ENCODE assay signal across 9 mouse cellular contexts in the genomic region with DNA sequence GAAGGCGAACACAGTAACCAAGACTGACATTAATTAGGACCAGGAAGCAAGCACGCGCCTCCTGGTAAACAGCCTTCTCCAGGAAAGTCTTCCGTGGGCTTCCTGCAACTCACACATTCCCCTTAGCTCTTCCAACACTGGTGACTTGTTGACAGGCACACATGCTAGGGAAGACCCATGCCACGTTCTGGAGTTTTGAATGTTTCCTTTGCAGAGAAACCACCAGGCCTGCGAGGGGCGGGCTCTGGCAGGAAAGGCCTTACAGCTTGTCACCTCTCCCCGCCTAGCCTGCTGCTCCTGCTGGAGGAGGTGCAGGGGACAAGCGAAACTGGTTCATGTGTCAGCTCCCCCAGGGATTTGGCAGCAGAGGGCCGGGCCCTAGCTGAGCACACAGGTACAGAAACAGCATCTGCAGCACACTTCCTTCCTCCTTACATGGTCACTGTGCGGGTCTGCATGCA. TPM values are rescaled to one million over a fixed set of nuclear protein-coding genes. Genes with fewer than 3 reads are reported as not detected.
DNase-seq lines count a peak whose midpoint lies in the region; ATAC-seq lines count a peak whose summit lies in the region.
"Had no signal": no experiment of that assay in that cellular context is flagged by ENCODE, and none has a peak within 500 bp of the region (broad histone marks: within the 10 kb centered on the region; RNA-seq: fewer than 3 reads in every experiment).

No protein-coding gene starts in this region.

- peak overlapping the region; percentile 54 for H3K4me2 ChIP-seq in heart, embryonic 14.5 days (ENCODE audit: low read length)
- peak overlapping the region; percentile 46 for H3K4me2 ChIP-seq in kidney, embryonic 15.5 days

- H3K9me3 ChIP-seq in heart, embryonic 14.5 days (ENCODE audit: control insufficient read depth, low read length): no peaks in the 10 kb centered on the region
- no peaks in the 10 kb centered on the region for H3K9me3 ChIP-seq in kidney, embryonic 15.5 days (replicated peaks)

- H3K27me3 ChIP-seq in heart, embryonic 14.5 days (ENCODE audit: control insufficient read depth, insufficient read depth, low read length): no peaks in the 10 kb centered on the region
- H3K27me3 ChIP-seq in kidney, embryonic 15.5 days: no peaks in the 10 kb centered on the region

- 13% methylated on average over 11 of the region's 11 CpGs for WGBS in heart, embryonic 14.5 days
- WGBS in kidney, embryonic 15.5 days: 11% methylated on average over 11 of the region's 11 CpGs

- H3K4me1 ChIP-seq in heart, embryonic 14.5 days (ENCODE audit: control insufficient read depth in 2 of 2, insufficient read depth in 2 of 2, low read length in 2 of 2): peaks cover 8 to 22% of the 10 kb centered on the region in 2 experiments; a peak in 3 of 4 replicates
- peaks cover 41% of the 10 kb centered on the region for H3K4me1 ChIP-seq in kidney, embryonic 15.5 days

- intact Hi-C loops in left cerebral cortex, postnatal 36 days (cut with DNase I): no loop called here

- H3K4me3 ChIP-seq in heart, embryonic 14.5 days (ENCODE audit: control insufficient read depth in 1 of 2, insufficient read depth in 1 of 2, low read depth in 1 of 2, low read length in 2 of 2): 0 out of 4 replicates have a peak overlapping the region, but pooled peaks of 1 of the 2 experiments have one; percentile 2
- peak overlapping the region; percentile 9; the same call in 1 of the 2 replicates for H3K4me3 ChIP-seq in kidney, embryonic 15.5 days (replicated peaks)

- ATAC-seq in heart, embryonic 14.5 days (ENCODE audit: insufficient number of reproducible peaks, insufficient read depth, low FRiP score, low read depth): peak; percentile 64
- peak; percentile 83 for ATAC-seq in kidney, embryonic 15.5 days (replicated peaks; ENCODE audit: low FRiP score)

- H3K36me3 ChIP-seq in heart, embryonic 14.5 days (ENCODE audit: control insufficient read depth, insufficient read depth, low read length): no peaks in the 10 kb centered on the region
- H3K36me3 ChIP-seq in kidney, embryonic 15.5 days: no peaks in the 10 kb centered on the region

- H3K27ac ChIP-seq in heart, embryonic 14.5 days (replicated peaks in 1 of 2; ENCODE audit: control insufficient read depth in 1 of 2, insufficient read depth in 1 of 2, low read depth in 2 of 2, low read length in 2 of 2): peak overlapping the region in 1 of 2 experiments; percentile 7; a peak in 1 of 4 replicates
- peak overlapping the region; percentile 94 for H3K27ac ChIP-seq in kidney, embryonic 15.5 days
- H3K27ac ChIP-seq: macrophage had no signal

- peak overlapping the region; percentile 17 for H3K9ac ChIP-seq in heart, embryonic 14.5 days (ENCODE audit: low read length)
- H3K9ac ChIP-seq in kidney, embryonic 15.5 days: 0 out of 2 replicates have a peak overlapping the region, but pooled peaks have one; percentile 4

- DNase-seq in 3134 (ENCODE audit: extremely low read depth, insufficient read length, low spot score): peak; percentile 42
- peak; percentile 42 for DNase-seq in adrenal gland, postnatal 25 days
- peak; percentile 80 for DNase-seq in fat pad, adult 2 months (ENCODE audit: extremely low read depth, low read depth, low spot score)
- peak; percentile 69 for DNase-seq in lung, postnatal 36 days
- DNase-seq in spleen, postnatal 36 days (ENCODE audit: low spot score in 2 of 2): peak; percentile 33 to 48
- no peak for DNase-seq in left cerebral cortex, postnatal 36 days (ENCODE audit: low spot score in 2 of 2)

RNA-seq across cellular contexts. Expression of a gene that starts 48.2 kb away (rescaled TPM):
- total RNA-seq in adrenal gland, postnatal 25 days (2021): 85.8 and 86.1 TPM in 2 replicates
- 8.7 and 9.1 TPM in 2 replicates for polyA plus RNA-seq in heart, embryonic 14.5 days (2014; fragmentation: Nextera tagmentation; extraction: Ambion mirVana)
- polyA plus RNA-seq in kidney, embryonic 15.5 days (2015; fragmentation: Nextera tagmentation; extraction: Ambion mirVana): 11.2 and 12.9 TPM in 2 replicates
- 10 to 100 TPM; 77.5 to 90.0 TPM for total RNA-seq in left cerebral cortex, postnatal 36 days (2021)

Comparison
In these comparisons a context has a peak if more than half of its experiments do, and no peak if none do; other contexts are left out.
1. DNase-seq: peak in 3134 (single experiment), adrenal gland, postnatal 25 days (single experiment), fat pad, adult 2 months (single experiment), lung, postnatal 36 days (single experiment) and spleen, postnatal 36 days (2 of 2); none in left cerebral cortex, postnatal 36 days (0 of 2).